Mouse (Mus musculus): ENCODE data around the gene Trappc12.

GRCm38 (mm10) chr12:28694776-28695175 lies 55.5 kb downstream of the Trappc12 start:
- no peak for TF ChIP-seq CTCF (IDR thresholded peaks at IDR 0.05; ENCODE audit: low read depth, low read length)
- no peak for TF ChIP-seq TAL1 (conservative IDR thresholded peaks at IDR 0.05; ENCODE audit: low read depth, low read length)
- TF ChIP-seq POLR2AphosphoS5 (IDR thresholded peaks at IDR 0.05; ENCODE audit: insufficient replicate concordance, low read depth, low read length) = no peak
- no peak for TF ChIP-seq GATA1 (IDR thresholded peaks at IDR 0.05; ENCODE audit: borderline replicate concordance, low read length)
